Mouse (Mus musculus) stomach, embryonic 15.5 days (tissue): Measurements from ENCODE around the gene Colq. TPM values are rescaled to one million over a fixed set of nuclear protein-coding genes. Genes with fewer than 3 reads are reported as not detected.
"Not testable (repeated sequence)": the region's sequence is repeated elsewhere in the genome, so short reads cannot be mapped to it uniquely, and the experiment has no call there.

Experiments used
- ATAC-seq: fragments of 200-750 bp; cut with Nextera tagmentation; 2 replicates; pipeline ENCODE4 v1.8.0; 2017; ENCODE audit warnings: low read depth, moderate number of reproducible peaks, moderate TSS enrichment; ENCODE audit not compliant: insufficient read depth, low FRiP score
- H3K27ac ChIP-seq: fragments of 300-500 bp; sonication (generic); 2 replicates; pipeline ENCODE4 v1.5.1; 2015; ENCODE audit warnings: mild to moderate bottlenecking, inconsistent platforms
- H3K27me3 ChIP-seq: fragments of 300-500 bp; sonication (generic); replicated peaks from 2 replicates; pipeline ENCODE4 v1.6.1; 2015; ENCODE audit warnings: inconsistent platforms
- H3K36me3 ChIP-seq: fragments of 300-500 bp; sonication (generic); 2 replicates; pipeline ENCODE4 v1.6.1; 2015; ENCODE audit warnings: inconsistent platforms
- H3K4me1 ChIP-seq: fragments of 300-500 bp; sonication (generic); 2 replicates; pipeline ENCODE4 v1.6.1; 2015; ENCODE audit warnings: inconsistent platforms
- H3K4me2 ChIP-seq: fragments of 300-500 bp; sonication (generic); 2 replicates; pipeline ENCODE4 v1.6.1; 2015; ENCODE audit warnings: mild to moderate bottlenecking, inconsistent platforms
- H3K4me3 ChIP-seq: fragments of 300-500 bp; sonication (generic); replicated peaks from 2 replicates; pipeline ENCODE4 v1.5.1; 2015; ENCODE audit warnings: inconsistent platforms
- H3K9ac ChIP-seq: fragments of 300-500 bp; sonication (generic); 2 replicates; pipeline ENCODE4 v1.6.1; 2015; ENCODE audit warnings: inconsistent platforms
- H3K9me3 ChIP-seq: fragments of 300-500 bp; sonication (generic); 2 replicates; pipeline ENCODE4 v1.6.1; 2016; ENCODE audit warnings: inconsistent platforms
- WGBS: fragments of 180-500 bp; shearing (Covaris S2); methylation state at CpG from one replicate; pipeline ENCODE4 v1.1.7; 2015; 5-methylcytosine and 5-hydroxymethylcytosine counted together
- polyA plus RNA-seq: library from polyadenylated mRNA; unstranded; fragments of >200 nt; fragmentation: Nextera tagmentation; extraction: Ambion mirVana; gene quantifications from 2 replicates; pipeline ENCODE4 v1.2.1, GENCODE M21; 2015

The Colq gene
- polyA plus RNA-seq, result 0.63 and 1.1 TPM in 2 replicates

- Histone ChIP-seq H3K36me3 (no peaks in the 10 kb centered on the region), H3K27ac (no peak within 1 kb of the TSS), H3K9ac (no peak within 1 kb of the TSS), H3K4me3 (no peak within 1 kb of the TSS), H3K27me3 (no peaks in the 10 kb centered on the region), H3K9me3 (no peaks in the 10 kb centered on the region), H3K4me2 (no peak within 1 kb of the TSS), H3K4me1 (no peaks in the 10 kb centered on the region)
- WGBS, result 76% methylated on average over 3 of the region's 3 CpGs
- ATAC-seq, result no peak
These were observed at the start of gene Colq for GRCm38 (mm10) chr14:31591243-31591642. Gene Colq, minus strand, starts transcription at chr14:31591343.

- WGBS, result 3% methylated on average over 25 of the region's 26 CpGs
- peak within 1 kb of the TSS; percentile 67 for H3K4me3 ChIP-seq
- H3K4me2 ChIP-seq, result peak within 1 kb of the TSS; percentile 87
- no peaks in the 10 kb centered on the region for H3K27me3 ChIP-seq
- no peaks in the 10 kb centered on the region for H3K9me3 ChIP-seq
- H3K36me3 ChIP-seq, result no peaks in the 10 kb centered on the region
- 0 out of 2 replicates have a peak, but pooled peaks cover 4% of the 10 kb centered on the region for H3K4me1 ChIP-seq
- peak within 1 kb of the TSS; percentile 92 for H3K27ac ChIP-seq
- peak within 1 kb of the TSS; percentile 43; the same call in 1 of the 2 replicates for H3K9ac ChIP-seq
- ATAC-seq, result peak; percentile 5; the same call in 1 of the 2 replicates
These were observed 49.3 kb upstream of the Colq start, which contains the start of gene Gm49387 for GRCm38 (mm10) chr14:31640346-31640889. Gene Gm49387, minus strand, starts transcription at chr14:31640878.

GRCm38 (mm10) chr14:31630677-31631076, 39.5 kb upstream of the Colq start:
- Histone ChIP-seq H3K9ac (no peak overlapping the region), H3K27ac (no peak overlapping the region), H3K4me1 (no peaks in the 10 kb centered on the region), H3K4me2 (no peak overlapping the region), H3K27me3 (no peaks in the 10 kb centered on the region), H3K9me3 (no peaks in the 10 kb centered on the region), H3K4me3 (no peak overlapping the region), H3K36me3 (no peaks in the 10 kb centered on the region)
- WGBS, result 75% methylated on average over 7 of the region's 7 CpGs
- ATAC-seq, result no peak

GRCm38 (mm10) chr14:31622748-31623147, 31.6 kb upstream of the Colq start:
- no peak overlapping the region for H3K4me2 ChIP-seq
- H3K27ac ChIP-seq, result no peak overlapping the region
- no peaks in the 10 kb centered on the region for H3K36me3 ChIP-seq
- no peak overlapping the region for H3K9ac ChIP-seq
- no peak overlapping the region for H3K4me3 ChIP-seq
- no peak for ATAC-seq
- H3K9me3 ChIP-seq, result no peaks in the 10 kb centered on the region
- 79% methylated on average over 12 of the region's 12 CpGs for WGBS
- H3K27me3 ChIP-seq, result no peaks in the 10 kb centered on the region
- no peaks in the 10 kb centered on the region for H3K4me1 ChIP-seq

- Histone ChIP-seq H3K4me2 (no peak overlapping the region), H3K4me3 (no peak overlapping the region), H3K9me3 (no peaks in the 10 kb centered on the region), H3K4me1 (no peaks in the 10 kb centered on the region), H3K9ac (no peak overlapping the region), H3K27me3 (no peaks in the 10 kb centered on the region), H3K27ac (no peak overlapping the region), H3K36me3 (no peaks in the 10 kb centered on the region)
- 67% methylated on average over 9 of the region's 9 CpGs for WGBS
- no peak for ATAC-seq
These were observed 29.6 kb upstream of the Colq start for GRCm38 (mm10) chr14:31620591-31621223.

- ATAC-seq, result no peak
- 71% methylated on average over 3 of the region's 3 CpGs for WGBS
- no peaks in the 10 kb centered on the region for H3K4me1 ChIP-seq
These were observed 26.9 kb upstream of the Colq start for GRCm38 (mm10) chr14:31617997-31618396.

GRCm38 (mm10) chr14:31617204-31617603, 26.1 kb upstream of the Colq start:
- ATAC-seq, result no peak
- WGBS, result 77% methylated on average over 9 of the region's 9 CpGs

More at GRCm38 (mm10) chr14:31617997-31618396, 26.9 kb upstream of the Colq start:
- Histone ChIP-seq H3K9me3 (no peaks in the 10 kb centered on the region), H3K4me2 (no peak overlapping the region), H3K27ac (no peak overlapping the region), H3K4me3 (no peak overlapping the region), H3K27me3 (no peaks in the 10 kb centered on the region), H3K36me3 (no peaks in the 10 kb centered on the region), H3K9ac (no peak overlapping the region)

GRCm38 (mm10) chr14:31613671-31614070, 22.5 kb upstream of the Colq start:
- no peaks in the 10 kb centered on the region for H3K4me1 ChIP-seq
- no peaks in the 10 kb centered on the region for H3K36me3 ChIP-seq
- 83% methylated on average over 5 of the region's 5 CpGs for WGBS
- H3K9me3 ChIP-seq, result no peaks in the 10 kb centered on the region
- no peak overlapping the region for H3K4me3 ChIP-seq
- H3K27me3 ChIP-seq, result no peaks in the 10 kb centered on the region
- H3K4me2 ChIP-seq, result no peak overlapping the region
- no peak for ATAC-seq
- no peak overlapping the region for H3K27ac ChIP-seq
- H3K9ac ChIP-seq, result no peak overlapping the region

More at GRCm38 (mm10) chr14:31617204-31617603, 26.1 kb upstream of the Colq start:
- Histone ChIP-seq H3K4me1 (no peaks in the 10 kb centered on the region), H3K27me3 (no peaks in the 10 kb centered on the region), H3K4me3 (no peak overlapping the region), H3K4me2 (no peak overlapping the region), H3K9ac (no peak overlapping the region), H3K9me3 (no peaks in the 10 kb centered on the region), H3K27ac (no peak overlapping the region), H3K36me3 (no peaks in the 10 kb centered on the region)

- Histone ChIP-seq H3K9me3 (no peaks in the 10 kb centered on the region), H3K4me2 (no peak overlapping the region), H3K27ac (no peak overlapping the region), H3K9ac (no peak overlapping the region), H3K36me3 (no peaks in the 10 kb centered on the region), H3K4me1 (no peaks in the 10 kb centered on the region), H3K27me3 (no peaks in the 10 kb centered on the region), H3K4me3 (no peak overlapping the region)
- WGBS, result 65% methylated on average over 4 of the region's 4 CpGs
- no peak for ATAC-seq
These were observed 20.8 kb upstream of the Colq start for GRCm38 (mm10) chr14:31611986-31612385.

GRCm38 (mm10) chr14:31605514-31605913, 14.4 kb upstream of the Colq start:
- no peak overlapping the region for H3K4me2 ChIP-seq
- H3K9ac ChIP-seq, result no peak overlapping the region
- no peaks in the 10 kb centered on the region for H3K36me3 ChIP-seq
- H3K4me3 ChIP-seq, result no peak overlapping the region
- H3K27ac ChIP-seq, result no peak overlapping the region
- ATAC-seq, result no peak
- no peaks in the 10 kb centered on the region for H3K4me1 ChIP-seq
- WGBS, result 53% methylated on average over 6 of the region's 6 CpGs
- no peaks in the 10 kb centered on the region for H3K27me3 ChIP-seq
- H3K9me3 ChIP-seq, result no peaks in the 10 kb centered on the region

- Histone ChIP-seq H3K9ac (no peak overlapping the region), H3K36me3 (no peaks in the 10 kb centered on the region), H3K27ac (no peak overlapping the region), H3K4me2 (no peak overlapping the region), H3K9me3 (no peaks in the 10 kb centered on the region), H3K4me1 (no peaks in the 10 kb centered on the region), H3K27me3 (no peaks in the 10 kb centered on the region), H3K4me3 (no peak overlapping the region)
- ATAC-seq, result no peak
- WGBS, result 74% methylated on average over 5 of the region's 5 CpGs
These were observed 13.8 kb upstream of the Colq start for GRCm38 (mm10) chr14:31604916-31605315.

GRCm38 (mm10) chr14:31602616-31602979, 11.5 kb upstream of the Colq start:
- peak; percentile 56; the same call in 1 of the 2 replicates for ATAC-seq
- not testable (repeated sequence) for H3K4me2 ChIP-seq
- 79% methylated on average over 6 of the region's 6 CpGs for WGBS

More at GRCm38 (mm10) chr14:31602616-31602979, 11.5 kb upstream of the Colq start:
- H3K9me3 ChIP-seq, H3K27ac ChIP-seq, H3K27me3 ChIP-seq, H3K36me3 ChIP-seq, H3K9ac ChIP-seq, H3K4me1 ChIP-seq, H3K4me3 ChIP-seq: not testable (repeated sequence)
